Mouse (Mus musculus) limb, embryonic 10.5 days (tissue): ENCODE data around the gene Mmp2. TPM values are rescaled to one million over a fixed set of nuclear protein-coding genes. Genes with fewer than 3 reads are reported as not detected.
"Not testable (repeated sequence)": the region's sequence is repeated elsewhere in the genome, so short reads cannot be mapped to it uniquely, and the experiment has no call there.

Source experiments
- DNase-seq: peaks from one replicate; pipeline ENCODE4 v3.0.0-alpha.2; 2017; ENCODE audit warnings: low spot score
- H3K27ac ChIP-seq: fragments of 300-500 bp; sonication (generic); 2 replicates; pipeline ENCODE4 v1.5.1; 2016; ENCODE audit warnings: mild to moderate bottlenecking
- H3K27me3 ChIP-seq: fragments of 300-500 bp; sonication (generic); 2 replicates; pipeline ENCODE4 v1.6.1; 2016; ENCODE audit warnings: low read depth, mild to moderate bottlenecking; ENCODE audit not compliant: poor library complexity, severe bottlenecking
- H3K36me3 ChIP-seq: fragments of 300-500 bp; sonication (generic); 2 replicates; pipeline ENCODE4 v1.6.1; 2016; ENCODE audit warnings: mild to moderate bottlenecking, moderate library complexity
- H3K4me1 ChIP-seq: fragments of 300-500 bp; sonication (generic); 2 replicates; pipeline ENCODE4 v1.6.1; 2016
- H3K4me3 ChIP-seq: fragments of 300-500 bp; sonication (generic); 2 replicates; pipeline ENCODE4 v1.5.1; 2016; ENCODE audit warnings: mild to moderate bottlenecking, moderate library complexity
- H3K9me3 ChIP-seq: fragments of 300-500 bp; sonication (generic); replicated peaks from 2 replicates; pipeline ENCODE4 v1.6.1; 2016; ENCODE audit warnings: mild to moderate bottlenecking
- WGBS: fragments of 180-500 bp; shearing (Covaris S2); methylation state at CpG from one replicate; pipeline ENCODE4 v1.1.7; 2016; 5-methylcytosine and 5-hydroxymethylcytosine counted together
- polyA plus RNA-seq: library from polyadenylated mRNA; unstranded; fragments of >200 nt; fragmentation: Nextera tagmentation; extraction: Ambion mirVana; gene quantifications from 2 replicates; pipeline ENCODE4 v1.2.1, GENCODE M21; 2016

The Mmp2 gene
- 220 and 238 TPM in 2 replicates for polyA plus RNA-seq

DNA sequence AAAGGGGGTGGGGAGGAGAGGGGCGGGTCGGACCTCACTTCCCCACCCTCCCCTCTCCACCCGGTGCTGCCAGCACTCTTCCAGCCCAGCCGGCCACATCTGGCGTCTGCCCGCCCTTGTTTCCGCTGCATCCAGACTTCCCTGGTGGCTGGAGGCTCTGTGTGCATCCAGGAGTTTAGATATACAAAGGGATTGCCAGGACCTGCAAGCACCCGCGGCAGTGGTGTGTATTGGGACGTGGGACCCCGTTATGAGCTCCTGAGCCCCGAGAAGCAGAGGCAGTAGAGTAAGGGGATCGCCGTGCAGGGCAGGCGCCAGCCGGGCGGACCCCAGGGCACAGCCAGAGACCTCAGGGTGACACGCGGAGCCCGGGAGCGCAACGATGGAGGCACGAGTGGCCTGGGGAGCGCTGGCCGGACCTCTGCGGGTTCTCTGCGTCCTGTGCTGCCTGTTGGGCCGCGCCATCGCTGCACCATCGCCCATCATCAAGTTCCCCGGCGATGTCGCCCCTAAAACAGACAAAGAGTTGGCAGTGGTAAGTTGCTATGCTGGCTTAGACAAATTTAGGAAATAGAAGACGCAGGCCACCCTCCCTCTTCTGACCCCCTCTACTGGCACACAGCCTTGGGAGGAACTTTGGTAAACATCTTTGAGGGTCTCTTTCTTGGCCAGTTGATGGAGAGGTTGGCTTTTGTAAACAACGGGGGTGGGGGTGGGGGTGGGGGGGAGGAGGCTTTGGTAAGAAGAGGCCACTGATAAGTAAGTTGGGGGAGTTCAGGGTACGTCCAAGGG is at the start of gene Mmp2:
TSS of gene Mmp2 (plus strand) at position 49 of the 792 bp plus-strand sequence.
- peak within 1 kb of the TSS; percentile 83 for H3K4me3 ChIP-seq
- H3K4me1 ChIP-seq: peaks cover 40% of the 10 kb centered on the region
- peak; percentile 89 for DNase-seq
- H3K27me3 ChIP-seq: no peaks in the 10 kb centered on the region
- peak within 1 kb of the TSS; percentile 99 for H3K27ac ChIP-seq
- peaks cover 29% of the 10 kb centered on the region for H3K36me3 ChIP-seq
- WGBS: under 1% methylated on average over 37 of the region's 37 CpGs
- no peaks in the 10 kb centered on the region for H3K9me3 ChIP-seq

DNA sequence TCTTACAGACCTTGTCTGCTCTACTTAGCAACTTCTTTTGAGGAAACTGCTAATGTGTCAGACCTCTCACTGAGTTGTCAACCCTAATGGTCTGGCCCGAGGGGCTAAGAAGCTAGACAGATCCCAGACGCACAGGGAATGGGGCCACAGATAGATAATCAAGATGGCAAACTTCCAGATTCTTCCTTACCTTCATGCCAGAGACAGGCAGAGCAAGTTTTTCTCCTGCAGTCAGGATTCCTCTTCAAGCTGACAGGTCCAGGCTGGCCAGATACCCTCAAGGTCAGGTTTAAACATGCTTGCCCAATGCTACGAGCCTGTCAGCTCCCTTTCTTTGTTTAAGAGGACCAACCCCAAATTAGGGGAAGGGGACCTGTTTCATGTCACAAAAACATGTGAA is 46.1 kb upstream of the Mmp2 start:
- Histone ChIP-seq H3K4me1 (peaks cover 11% of the 10 kb centered on the region), H3K27me3 (no peaks in the 10 kb centered on the region), H3K36me3 (no peaks in the 10 kb centered on the region), H3K4me3 (no peak overlapping the region), H3K9me3 (no peaks in the 10 kb centered on the region), H3K27ac (no peak overlapping the region)
- WGBS: 52% methylated on average over 3 of the region's 3 CpGs
- DNase-seq: no peak

DNA sequence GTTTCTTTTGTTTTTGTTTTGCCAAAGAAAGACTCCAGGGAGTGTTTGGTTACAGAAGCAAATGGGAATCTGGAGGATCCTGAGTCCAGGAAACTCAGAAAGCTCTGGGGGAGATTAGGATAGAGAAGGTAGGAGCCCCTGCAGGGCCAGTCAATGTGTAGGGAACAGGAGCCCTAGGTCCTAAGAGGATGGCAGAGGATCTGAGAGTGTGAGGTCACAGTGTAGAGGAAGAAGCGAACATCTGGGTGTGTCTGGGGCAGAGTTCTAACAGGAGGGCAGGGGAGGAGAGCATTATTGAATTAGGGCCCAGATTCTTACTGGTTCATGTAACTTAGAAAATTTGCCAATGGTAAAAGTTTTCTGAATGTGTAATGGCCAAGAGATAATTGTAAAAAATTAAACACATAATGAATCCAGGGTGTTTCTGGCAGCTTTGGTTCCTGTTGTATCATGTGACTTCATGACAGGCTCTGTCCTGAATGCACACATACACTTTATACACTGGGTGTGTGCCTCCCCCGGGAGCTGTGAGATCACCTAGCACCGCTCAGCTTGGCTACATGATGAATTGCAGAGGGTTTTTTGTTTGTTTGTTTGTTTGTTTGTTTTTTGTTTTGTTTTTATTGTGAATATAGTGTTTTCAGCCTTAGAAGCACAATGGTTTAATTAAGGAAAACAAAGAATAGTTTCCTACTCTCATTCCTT is 43.0 kb upstream of the Mmp2 start:
- DNase-seq: no peak
- H3K27ac ChIP-seq: no peak overlapping the region

DNA sequence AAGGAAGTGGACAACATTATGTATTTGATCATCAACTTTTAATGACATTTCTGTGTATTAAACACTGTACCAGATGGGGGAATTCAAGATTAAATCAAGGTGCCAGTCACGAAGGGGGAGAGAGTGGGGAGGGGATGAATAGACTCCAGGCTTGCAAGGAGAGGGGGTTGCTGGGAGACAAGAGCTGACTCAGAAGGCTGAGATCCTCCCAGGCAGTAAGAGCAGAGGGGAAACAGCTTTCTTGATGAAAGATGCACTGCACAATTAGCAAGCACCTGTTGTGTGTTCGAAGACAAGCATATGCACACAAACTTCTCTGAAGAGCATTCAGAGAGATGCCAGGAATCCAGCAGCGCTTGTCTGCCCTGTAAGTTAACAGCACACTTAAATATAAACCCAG is 36.3 kb upstream of the Mmp2 start:
- no peak overlapping the region for H3K27ac ChIP-seq
- H3K36me3 ChIP-seq: no peaks in the 10 kb centered on the region
- WGBS: 73% methylated on average over 3 of the region's 3 CpGs
- no peak for DNase-seq
- no peak overlapping the region for H3K4me3 ChIP-seq
- no peaks in the 10 kb centered on the region for H3K27me3 ChIP-seq
- H3K9me3 ChIP-seq: no peaks in the 10 kb centered on the region
- peaks cover 11% of the 10 kb centered on the region for H3K4me1 ChIP-seq

More for the DNA sequence above, 43.0 kb upstream of the Mmp2 start:
- no peaks in the 10 kb centered on the region for H3K9me3 ChIP-seq
- H3K4me3 ChIP-seq: no peak overlapping the region
- WGBS: 82% methylated on average over 3 of the region's 3 CpGs
- no peaks in the 10 kb centered on the region for H3K27me3 ChIP-seq
- peaks cover 3% of the 10 kb centered on the region; the same call in 1 of the 2 replicates for H3K4me1 ChIP-seq
- no peaks in the 10 kb centered on the region for H3K36me3 ChIP-seq

DNA sequence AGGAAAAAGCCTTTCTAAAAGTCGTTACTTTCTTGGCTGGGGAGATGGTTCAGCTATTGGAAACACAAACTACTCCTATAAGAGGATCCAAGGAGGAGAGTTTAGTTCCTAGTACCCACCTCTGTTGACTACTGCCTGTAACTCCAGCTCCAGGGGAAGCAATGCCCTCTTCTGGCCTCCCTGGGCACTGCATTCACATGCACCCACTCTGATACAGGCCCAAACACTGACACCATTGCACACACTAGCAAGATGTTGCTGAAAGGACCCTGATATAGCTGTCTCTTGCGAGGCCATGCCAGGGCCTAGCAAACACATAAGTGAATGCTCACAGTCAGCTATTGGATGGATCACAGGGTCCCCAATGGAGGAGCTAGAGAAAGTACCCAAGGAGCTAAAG is 35.1 kb upstream of the Mmp2 start:
- not testable (repeated sequence) for H3K9me3 ChIP-seq, DNase-seq, H3K36me3 ChIP-seq, H3K4me3 ChIP-seq, H3K27me3 ChIP-seq, H3K27ac ChIP-seq
- peaks cover 15% of the 10 kb centered on the region for H3K4me1 ChIP-seq
- WGBS: 82% methylated on average over 2 of the region's 2 CpGs

DNA sequence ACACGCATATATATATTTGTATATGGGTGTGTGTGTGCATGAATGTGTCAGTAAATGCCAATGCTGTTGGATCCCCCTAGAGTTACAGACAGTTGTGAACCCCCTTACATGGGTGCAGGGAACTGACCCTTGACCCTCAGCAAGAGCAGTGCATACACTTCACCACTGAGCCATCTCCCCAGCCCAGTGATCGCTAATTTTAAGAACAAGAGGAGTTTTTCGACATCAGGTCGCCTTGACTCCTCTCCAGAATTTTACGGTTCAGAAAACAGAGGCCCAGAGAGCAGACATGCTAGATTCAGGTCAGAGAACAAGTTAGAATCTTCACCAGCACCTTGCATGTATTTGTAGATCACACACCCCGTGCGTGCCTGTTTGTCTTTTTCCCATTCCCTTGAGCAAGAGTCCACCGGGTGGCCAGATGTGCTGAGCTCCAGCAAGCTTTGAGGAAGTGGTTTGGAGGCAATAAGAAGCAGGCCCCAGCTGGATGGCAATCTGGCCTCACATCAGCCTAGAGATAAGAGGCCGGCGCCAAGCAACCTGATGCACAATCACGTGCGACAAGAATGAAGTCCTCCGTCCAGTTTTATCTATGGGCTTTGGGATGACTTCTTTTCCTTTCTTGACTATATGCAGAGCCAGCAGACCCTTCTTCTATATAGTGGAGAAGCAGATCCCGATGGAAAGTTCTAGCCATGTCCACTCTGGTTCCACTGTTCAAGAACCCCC is 33.1 kb upstream of the Mmp2 start:
- no peak overlapping the region for H3K27ac ChIP-seq
- peaks cover 30% of the 10 kb centered on the region for H3K4me1 ChIP-seq
- no peaks in the 10 kb centered on the region for H3K36me3 ChIP-seq
- H3K27me3 ChIP-seq: no peaks in the 10 kb centered on the region
- H3K4me3 ChIP-seq: no peak overlapping the region
- WGBS: 76% methylated on average over 14 of the region's 14 CpGs
- no peak for DNase-seq
- no peaks in the 10 kb centered on the region for H3K9me3 ChIP-seq

DNA sequence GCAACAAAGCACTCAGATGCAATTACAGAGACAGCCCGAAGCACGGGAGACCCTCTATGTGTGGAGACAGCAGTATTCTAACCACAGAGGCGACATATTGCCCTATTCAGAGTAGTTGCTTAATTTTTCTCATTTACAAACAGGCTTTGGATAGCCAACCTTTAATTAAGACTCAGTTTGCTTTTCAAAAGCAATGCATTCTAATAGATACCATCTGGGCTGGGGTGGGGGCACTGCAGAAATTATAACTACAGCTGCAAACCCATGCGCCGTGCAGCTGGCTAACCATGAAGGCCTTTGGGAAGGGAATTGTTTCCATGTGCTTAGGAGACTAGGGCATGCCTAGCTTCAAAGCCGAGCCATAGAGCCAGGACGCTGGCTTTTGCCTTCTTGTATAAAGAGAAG is 29.6 kb upstream of the Mmp2 start:
- peak; percentile 76 for DNase-seq
- H3K27me3 ChIP-seq: no peaks in the 10 kb centered on the region
- 29% methylated on average over 7 of the region's 7 CpGs for WGBS
- peak overlapping the region; percentile 67 for H3K27ac ChIP-seq
- H3K9me3 ChIP-seq: no peaks in the 10 kb centered on the region
- H3K4me3 ChIP-seq: no peak overlapping the region
- H3K36me3 ChIP-seq: no peaks in the 10 kb centered on the region
- H3K4me1 ChIP-seq: peaks cover 26% of the 10 kb centered on the region

DNA sequence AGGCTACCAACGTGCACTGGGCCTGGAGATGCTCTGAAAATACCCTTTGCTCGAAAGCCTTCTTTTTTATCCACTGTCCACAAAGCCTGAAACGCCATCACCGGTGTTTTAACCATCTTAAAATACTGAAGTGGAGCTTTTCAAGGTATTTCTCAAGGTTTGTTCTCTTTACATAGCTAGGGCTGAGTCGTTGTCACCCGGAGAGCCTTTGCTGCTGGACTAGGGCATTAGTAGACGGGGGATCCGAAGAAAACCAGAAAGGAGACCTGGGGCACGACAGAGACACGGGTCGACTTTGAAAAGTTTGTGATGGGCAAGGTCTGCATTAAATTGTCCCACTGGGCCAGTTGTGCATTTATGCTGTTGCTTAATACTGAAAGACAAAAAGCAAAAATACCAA is 27.7 kb upstream of the Mmp2 start:
- WGBS: 94% methylated on average over 11 of the region's 11 CpGs
- Histone ChIP-seq H3K4me3 (no peak overlapping the region), H3K27me3 (no peaks in the 10 kb centered on the region), H3K36me3 (no peaks in the 10 kb centered on the region), H3K4me1 (peaks cover 24% of the 10 kb centered on the region), H3K9me3 (no peaks in the 10 kb centered on the region), H3K27ac (no peak overlapping the region)
- no peak for DNase-seq

DNA sequence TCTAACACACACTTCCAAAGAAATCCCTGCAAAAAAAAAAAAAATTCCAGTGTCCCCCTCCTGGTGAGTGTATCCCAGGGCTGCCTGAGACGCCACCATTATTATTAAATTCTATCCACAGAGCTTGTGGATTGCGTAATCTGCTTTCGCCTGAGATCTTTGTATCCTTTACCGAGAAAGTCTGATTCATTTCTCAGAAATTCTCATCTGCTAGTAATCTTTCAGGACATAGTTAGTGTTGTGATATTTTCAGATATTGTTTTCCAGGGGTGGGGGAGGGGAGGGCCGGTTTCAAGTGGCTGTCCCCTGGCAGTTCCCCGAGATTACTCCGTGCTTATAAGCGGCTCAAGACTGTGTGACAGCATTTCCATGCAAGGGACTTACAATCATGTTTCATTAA is 25.9 kb upstream of the Mmp2 start:
- H3K4me1 ChIP-seq: peaks cover 18% of the 10 kb centered on the region
- H3K36me3 ChIP-seq: no peaks in the 10 kb centered on the region
- no peak overlapping the region for H3K27ac ChIP-seq
- no peaks in the 10 kb centered on the region for H3K9me3 ChIP-seq
- no peak for DNase-seq
- H3K4me3 ChIP-seq: no peak overlapping the region
- WGBS: 76% methylated on average over 8 of the region's 8 CpGs
- H3K27me3 ChIP-seq: no peaks in the 10 kb centered on the region

DNA sequence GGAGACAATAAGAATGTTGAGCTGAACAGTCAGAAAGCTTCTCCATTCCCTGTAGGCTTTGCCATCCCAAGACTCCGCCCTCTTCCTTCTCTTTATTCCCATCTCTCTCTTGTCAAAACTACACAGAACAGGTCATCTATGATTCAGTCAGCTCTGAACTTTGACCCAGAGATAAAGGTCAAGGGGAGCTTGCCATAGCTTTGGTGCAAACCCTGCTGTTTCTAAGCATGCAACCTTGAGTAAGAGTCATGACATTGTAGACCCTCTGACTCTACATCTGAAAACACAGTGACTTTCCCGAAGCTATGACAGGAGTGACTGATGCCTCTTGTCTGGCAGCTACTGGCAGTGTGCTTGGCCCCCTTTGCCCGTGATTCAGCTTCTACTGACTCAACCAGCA is 24.5 kb upstream of the Mmp2 start:
- no peak overlapping the region for H3K4me3 ChIP-seq
- 75% methylated on average over 3 of the region's 3 CpGs for WGBS
- no peaks in the 10 kb centered on the region for H3K9me3 ChIP-seq
- DNase-seq: no peak
- H3K27ac ChIP-seq: no peak overlapping the region
- H3K4me1 ChIP-seq: peaks cover 9% of the 10 kb centered on the region
- no peaks in the 10 kb centered on the region for H3K36me3 ChIP-seq
- H3K27me3 ChIP-seq: no peaks in the 10 kb centered on the region

DNA sequence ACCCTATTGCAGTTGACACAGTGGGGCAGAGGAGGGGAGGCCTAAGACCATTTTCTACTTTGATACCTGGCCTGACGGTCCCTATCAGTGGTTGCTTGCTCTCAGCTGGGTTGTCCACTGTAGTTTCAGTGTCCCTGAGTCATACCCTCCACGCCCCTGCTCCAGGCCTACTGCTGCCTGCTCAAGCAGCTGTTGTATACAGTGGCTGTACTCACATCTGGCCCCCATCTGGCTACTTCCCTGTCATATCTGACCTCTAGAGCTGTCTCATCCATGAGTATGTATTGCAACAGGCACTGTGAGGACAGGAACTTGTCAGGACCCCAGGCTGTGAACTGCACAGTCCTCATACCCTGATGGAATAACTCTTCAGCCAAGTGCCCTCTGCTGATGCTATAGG is 14.3 kb upstream of the Mmp2 start:
- 80% methylated on average over 2 of the region's 2 CpGs for WGBS
- no peaks in the 10 kb centered on the region for H3K36me3 ChIP-seq
- H3K9me3 ChIP-seq: no peaks in the 10 kb centered on the region
- H3K4me3 ChIP-seq: no peak overlapping the region
- no peak overlapping the region for H3K27ac ChIP-seq
- 0 out of 2 replicates have a peak, but pooled peaks cover 3% of the 10 kb centered on the region for H3K4me1 ChIP-seq
- H3K27me3 ChIP-seq: no peaks in the 10 kb centered on the region
- DNase-seq: no peak

DNA sequence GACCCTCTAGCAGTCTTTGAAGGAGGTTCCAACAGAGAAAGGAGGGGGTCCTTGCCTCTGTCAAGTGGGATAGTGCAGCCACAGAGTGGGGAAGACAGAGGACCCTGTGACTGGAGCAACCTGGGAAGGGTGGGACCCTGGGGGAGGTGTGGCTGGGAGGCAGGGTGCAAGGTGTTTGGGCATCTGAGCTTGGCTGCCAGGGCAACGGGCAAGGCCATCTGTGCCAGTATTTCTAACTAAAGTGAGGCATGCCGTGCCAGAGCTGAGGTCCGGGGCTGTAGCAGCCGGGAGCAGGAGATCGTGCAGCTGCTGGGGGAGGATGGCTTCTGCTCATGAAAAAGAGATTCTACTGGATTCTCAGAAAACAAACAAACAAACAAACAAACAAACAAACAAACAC is 11.4 kb upstream of the Mmp2 start:
- Histone ChIP-seq H3K4me3 (no peak overlapping the region), H3K36me3 (no peaks in the 10 kb centered on the region)
- WGBS: 84% methylated on average over 5 of the region's 5 CpGs

More for the DNA sequence above, 11.4 kb upstream of the Mmp2 start:
- H3K9me3 ChIP-seq: no peaks in the 10 kb centered on the region
- DNase-seq: no peak
- no peaks in the 10 kb centered on the region for H3K27me3 ChIP-seq
- H3K4me1 ChIP-seq: peaks cover 7% of the 10 kb centered on the region; the same call in 1 of the 2 replicates
- no peak overlapping the region for H3K27ac ChIP-seq
